Mouse (Mus musculus) myocyte (in vitro differentiated cells): ENCODE results near the gene Tamm41. TPM values are rescaled to one million over a fixed set of nuclear protein-coding genes. Genes with fewer than 3 reads are reported as not detected.

Source experiments
- H3K27me3 ChIP-seq: one replicate; pipeline ENCODE4 v1.6.1; 2011; ENCODE audit not compliant: control insufficient read depth, insufficient read depth, insufficient read length
- H3K36me3 ChIP-seq: one replicate; pipeline ENCODE4 v1.6.1; 2011; ENCODE audit not compliant: control insufficient read depth, insufficient read depth
- H3K4me2 ChIP-seq: one replicate; pipeline ENCODE4 v1.6.1; 2011; ENCODE audit warnings: low read depth, control low read depth
- H3K4me3 ChIP-seq: one replicate; pipeline ENCODE4 v1.5.1; 2011; ENCODE audit warnings: mild to moderate bottlenecking, control low read depth, moderate library complexity
- H3K79me2 ChIP-seq: one replicate; pipeline ENCODE4 v1.6.1; 2011; ENCODE audit not compliant: control insufficient read depth, insufficient read depth
- H3ac ChIP-seq: one replicate; pipeline ENCODE4 v1.6.1; 2011; ENCODE audit not compliant: control insufficient read depth, insufficient read length
- CEBPB ChIP-seq: IDR thresholded peaks from 2 replicates; pipeline ENCODE4 v1.6.1; 2011; ENCODE audit warnings: mild to moderate bottlenecking, moderate library complexity; ENCODE audit not compliant: poor library complexity, insufficient read depth, severe bottlenecking
- E2F4 ChIP-seq: IDR thresholded peaks from one replicate; pipeline ENCODE4 v1.6.1; 2011; ENCODE audit warnings: mild to moderate bottlenecking, control low read depth, moderate library complexity; ENCODE audit not compliant: insufficient read depth
- MAX ChIP-seq: IDR thresholded peaks from one replicate; pipeline ENCODE4 v1.6.1; 2011; ENCODE audit warnings: low read depth, mild to moderate bottlenecking, control low read depth
- MYOD1 ChIP-seq, 3 experiments: IDR thresholded peaks; one replicate each; pipeline ENCODE4 v1.6.1; 2011; ENCODE audit warnings: control low read depth in 2 of 3, low read depth in 2 of 3, mild to moderate bottlenecking in 2 of 3, moderate library complexity in 1 of 3; ENCODE audit not compliant: insufficient read length in 2 of 3, control insufficient read depth in 1 of 3
- MYOG ChIP-seq, 3 experiments: IDR thresholded peaks; one replicate each; pipeline ENCODE4 v1.6.1; 2011; ENCODE audit warnings: control low read depth in 2 of 3, low read depth in 2 of 3, mild to moderate bottlenecking in 2 of 3; ENCODE audit not compliant: insufficient read length in 2 of 3, control insufficient read depth in 1 of 3, insufficient read depth in 1 of 3
- POLR2A ChIP-seq: IDR thresholded peaks from one replicate; pipeline ENCODE4 v1.6.1; 2011; ENCODE audit warnings: low read depth, mild to moderate bottlenecking, control low read depth, moderate library complexity; ENCODE audit not compliant: insufficient read length
- POLR2AphosphoS2 ChIP-seq: IDR thresholded peaks from one replicate; pipeline ENCODE4 v1.6.1; 2011; ENCODE audit warnings: low read depth, control low read depth; ENCODE audit not compliant: insufficient read length
- REST ChIP-seq: IDR thresholded peaks from one replicate; pipeline ENCODE4 v1.6.1; 2011; ENCODE audit warnings: mild to moderate bottlenecking, control low read depth, moderate library complexity; ENCODE audit not compliant: insufficient read depth, insufficient read length
- SRF ChIP-seq: IDR thresholded peaks from one replicate; pipeline ENCODE4 v1.6.1; 2011; ENCODE audit warnings: low read depth; ENCODE audit not compliant: control insufficient read depth, insufficient read length
- TCF12 ChIP-seq: IDR thresholded peaks from one replicate; pipeline ENCODE4 v1.6.1; 2011; ENCODE audit warnings: mild to moderate bottlenecking, control low read depth; ENCODE audit not compliant: poor library complexity, insufficient read depth, severe bottlenecking
- TCF3 ChIP-seq: IDR thresholded peaks from one replicate; pipeline ENCODE4 v1.6.1; 2011; ENCODE audit warnings: low read depth, control low read depth; ENCODE audit not compliant: insufficient read length
- USF1 ChIP-seq: IDR thresholded peaks from one replicate; pipeline ENCODE4 v1.6.1; 2011; ENCODE audit warnings: low read depth, mild to moderate bottlenecking, control low read depth, moderate library complexity
- polyA plus RNA-seq: library from polyadenylated mRNA; unstranded; fragments of >200 nt; fragmentation: generic; extraction: Trizol; gene quantifications from one replicate; pipeline ENCODE4 v1.2.1, GENCODE M21; 2012; ENCODE audit warnings: missing spikeins

Gene Tamm41
- polyA plus RNA-seq, 1 experiment, result 21.9 TPM

GRCm38 (mm10) chr6:114982671-114983070, 55.0 kb downstream of the Tamm41 start:
- H3K4me3 ChIP-seq, result no peak overlapping the region
- H3K36me3 ChIP-seq, result no peaks in the 10 kb centered on the region
- no peak overlapping the region for H3ac ChIP-seq
- H3K79me2 ChIP-seq, result no peaks in the 10 kb centered on the region
- peaks cover 6% of the 10 kb centered on the region for H3K27me3 ChIP-seq
- no peak overlapping the region for H3K4me2 ChIP-seq
- TF ChIP-seq E2F4, result no peak
- no peak for TF ChIP-seq CEBPB
- TF ChIP-seq SRF, result no peak
- TF ChIP-seq TCF3, result no peak
- TF ChIP-seq MAX, result no peak
- TF ChIP-seq TCF12, result no peak
- TF ChIP-seq USF1, result no peak
- TF ChIP-seq MYOG (IDR thresholded peaks at IDR 0.05; ENCODE audit: control insufficient read depth in 1 of 3, insufficient read depth in 1 of 3, insufficient read length in 2 of 3, low read depth in 2 of 3), result no peak
- TF ChIP-seq MYOD1 (IDR thresholded peaks at IDR 0.05; ENCODE audit: control insufficient read depth in 1 of 3, insufficient read length in 2 of 3, low read depth in 2 of 3), result no peak
- TF ChIP-seq POLR2A, result no peak
- TF ChIP-seq REST, result no peak
- TF ChIP-seq POLR2AphosphoS2, result no peak

- Histone ChIP-seq H3K4me3 (no peak overlapping the region), H3K36me3 (no peaks in the 10 kb centered on the region), H3K27me3 (peaks cover 6% of the 10 kb centered on the region), H3K4me2 (no peak overlapping the region), H3ac (no peak overlapping the region), H3K79me2 (no peaks in the 10 kb centered on the region)
- TF ChIP-seq TCF12 (no peak), SRF (no peak), MAX (no peak), USF1 (no peak), POLR2A (no peak), MYOG (IDR thresholded peaks at IDR 0.05; ENCODE audit: control insufficient read depth in 1 of 3, insufficient read depth in 1 of 3, insufficient read length in 2 of 3, low read depth in 2 of 3) (no peak), CEBPB (no peak), POLR2AphosphoS2 (no peak), MYOD1 (IDR thresholded peaks at IDR 0.05; ENCODE audit: control insufficient read depth in 1 of 3, insufficient read length in 2 of 3, low read depth in 2 of 3) (no peak), TCF3 (no peak), REST (no peak), E2F4 (no peak)
Observed at GRCm38 (mm10) chr6:114979715-114980114, 58.0 kb downstream of the Tamm41 start.

- no peaks in the 10 kb centered on the region for H3K36me3 ChIP-seq
Observed at GRCm38 (mm10) chr6:114976915-114977419, 60.7 kb downstream of the Tamm41 start.

GRCm38 (mm10) chr6:114974331-114974730, 63.3 kb downstream of the Tamm41 start:
- no peak overlapping the region for H3K4me2 ChIP-seq
- no peak overlapping the region for H3ac ChIP-seq
- H3K79me2 ChIP-seq, result no peaks in the 10 kb centered on the region
- H3K4me3 ChIP-seq, result no peak overlapping the region
- no peaks in the 10 kb centered on the region for H3K36me3 ChIP-seq
- TF ChIP-seq REST, result no peak
- no peak for TF ChIP-seq USF1
- TF ChIP-seq POLR2A, result no peak
- no peak for TF ChIP-seq CEBPB
- TF ChIP-seq MYOG (IDR thresholded peaks at IDR 0.05; ENCODE audit: control insufficient read depth in 1 of 3, insufficient read depth in 1 of 3, insufficient read length in 2 of 3, low read depth in 2 of 3), result no peak
- no peak for TF ChIP-seq E2F4
- no peak for TF ChIP-seq MYOD1 (IDR thresholded peaks at IDR 0.05; ENCODE audit: control insufficient read depth in 1 of 3, insufficient read length in 2 of 3, low read depth in 2 of 3)
- TF ChIP-seq TCF12, result no peak
- TF ChIP-seq POLR2AphosphoS2, result no peak
- no peak for TF ChIP-seq TCF3
- peaks cover 3% of the 10 kb centered on the region for H3K27me3 ChIP-seq

More at GRCm38 (mm10) chr6:114976915-114977419, 60.7 kb downstream of the Tamm41 start:
- Histone ChIP-seq H3K27me3 (peaks cover 6% of the 10 kb centered on the region), H3K4me2 (no peak overlapping the region), H3ac (no peak overlapping the region), H3K79me2 (no peaks in the 10 kb centered on the region), H3K4me3 (no peak overlapping the region)
- TF ChIP-seq POLR2AphosphoS2 (no peak), CEBPB (0 out of 2 replicates have a peak, but pooled peaks have one; percentile 42), SRF (no peak), MAX (no peak), TCF3 (no peak), MYOD1 (IDR thresholded peaks at IDR 0.05; ENCODE audit: control insufficient read depth in 1 of 3, insufficient read length in 2 of 3, low read depth in 2 of 3) (no peak)

DNA sequence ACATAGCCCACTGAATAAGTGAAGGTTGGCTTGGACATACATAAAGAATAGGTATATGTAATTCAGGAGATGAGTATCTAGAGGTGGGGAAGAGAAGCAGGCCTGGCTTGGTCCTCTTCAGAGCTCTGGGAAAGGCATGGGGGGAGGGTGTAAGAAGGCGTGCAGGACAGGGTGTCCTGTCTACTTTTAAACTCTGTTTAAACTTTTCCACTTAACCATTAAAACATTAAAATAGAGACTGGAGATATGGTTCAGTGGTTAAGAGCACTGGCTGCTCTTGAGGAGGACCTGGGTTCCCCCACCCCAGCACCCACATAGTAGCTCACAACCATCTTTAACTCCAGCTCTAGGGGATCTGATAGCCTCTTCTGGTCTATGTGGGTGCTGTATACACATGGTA, 64.7 kb downstream of the Tamm41 start:
- H3K79me2 ChIP-seq, result no peaks in the 10 kb centered on the region
- TF ChIP-seq SRF, result no peak
- no peak for TF ChIP-seq MYOG (IDR thresholded peaks at IDR 0.05; ENCODE audit: control insufficient read depth in 1 of 3, insufficient read depth in 1 of 3, insufficient read length in 2 of 3, low read depth in 2 of 3)
- TF ChIP-seq TCF3, result no peak
- no peak for TF ChIP-seq E2F4
- no peak for TF ChIP-seq POLR2AphosphoS2
- no peak for TF ChIP-seq REST
- no peak overlapping the region for H3K4me3 ChIP-seq
- no peak overlapping the region for H3ac ChIP-seq
- H3K27me3 ChIP-seq, result peaks cover 7% of the 10 kb centered on the region
- H3K4me2 ChIP-seq, result no peak overlapping the region
- H3K36me3 ChIP-seq, result no peaks in the 10 kb centered on the region
